Mouse (Mus musculus) layer of hippocampus, adult 9-10 months (tissue): ENCODE measurements around the gene Ms4a5.
"Not testable (repeated sequence)": the region's sequence is repeated elsewhere in the genome, so short reads cannot be mapped to it uniquely, and the experiment has no call there.

Experiments used
- DNase-seq: peaks from one replicate; pipeline ENCODE4 v3.0.0; 2022; ENCODE audit warnings: low spot score

The Ms4a5 gene

DNA sequence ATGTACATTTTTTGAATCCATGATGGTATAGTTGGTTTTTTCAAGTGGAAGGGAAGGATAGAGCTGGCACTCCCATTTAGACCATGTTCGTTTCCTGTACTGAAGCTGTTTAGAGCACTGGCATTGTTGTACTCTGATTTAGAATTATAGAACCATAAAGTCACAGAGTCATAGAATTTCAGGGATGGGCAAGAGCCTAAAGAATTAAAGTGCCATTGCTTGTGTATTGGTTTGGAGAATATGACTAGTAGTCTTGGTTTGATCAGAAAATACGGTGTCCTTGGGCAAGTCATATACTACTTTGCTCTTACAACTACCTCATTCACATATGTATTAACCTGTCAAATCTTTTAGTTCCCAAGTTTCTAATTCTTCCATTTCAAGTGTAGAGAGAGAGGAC is at the start of gene Ms4a5:
TSS of gene Ms4a5 (minus strand) at position 101 of the 400 bp plus-strand sequence.
- DNase-seq = no peak

DNA sequence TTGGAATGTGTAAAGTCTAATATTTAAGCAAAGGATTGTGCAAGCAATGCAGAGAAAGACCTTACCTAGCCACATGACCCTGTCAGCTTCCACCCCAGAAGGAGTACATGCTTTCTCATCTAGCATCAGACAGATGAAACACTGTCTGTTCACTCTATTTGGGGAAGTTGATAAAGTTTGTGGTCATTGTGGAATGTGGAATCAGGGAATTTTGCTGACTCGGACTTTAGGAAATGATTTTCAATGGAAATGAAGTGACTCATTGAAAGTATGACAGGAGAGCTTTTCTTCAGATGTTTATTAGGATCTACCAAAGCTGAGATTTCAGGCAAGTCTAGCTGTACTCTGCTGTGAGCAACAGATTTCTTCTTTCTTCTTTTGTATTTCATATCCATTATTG is 37.5 kb upstream of the Ms4a5 start:
- DNase-seq = no peak

DNA sequence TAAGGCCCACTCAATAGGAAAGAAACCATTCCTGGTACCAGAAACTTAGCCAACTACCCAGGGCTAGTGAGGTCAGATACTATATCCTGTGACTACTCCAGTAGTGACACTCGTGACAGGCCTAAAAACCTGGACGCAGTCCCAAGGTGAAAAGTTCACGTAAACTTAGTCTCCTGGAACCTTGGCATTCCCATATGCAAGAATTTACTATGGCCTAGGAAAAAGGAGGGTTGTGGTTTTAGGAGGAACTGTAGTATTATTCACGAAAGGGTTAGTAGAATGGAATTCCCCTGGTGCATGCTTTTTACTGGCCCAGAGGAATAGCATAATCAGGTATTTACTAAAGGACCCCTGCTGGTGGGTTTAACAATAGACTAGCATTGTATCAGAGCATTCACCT is 33.1 kb upstream of the Ms4a5 start:
- DNase-seq = no peak

DNA sequence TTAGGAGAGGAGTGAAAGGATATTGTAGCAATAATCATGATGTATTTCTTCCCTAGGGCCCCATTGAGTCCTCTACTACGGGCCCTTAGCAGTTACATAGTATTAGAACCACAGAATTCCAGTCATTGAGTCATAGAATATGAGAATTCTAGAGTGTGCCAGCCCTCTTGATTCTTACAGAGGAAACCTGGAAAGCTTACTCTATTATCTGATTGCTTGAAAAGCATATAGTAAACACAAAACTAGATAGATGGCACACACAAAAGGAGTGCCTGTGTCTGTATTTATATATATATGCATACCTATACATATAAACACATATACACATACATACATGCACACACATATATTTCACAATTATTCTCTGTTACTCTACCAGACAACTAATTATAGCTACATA is 30.7 kb upstream of the Ms4a5 start, which contains the start of gene Ms4a14:
TSS of gene Ms4a14 (minus strand) at position 101 of the 400 bp plus-strand sequence.
- no peak for DNase-seq

- no peak for DNase-seq
Measured at GRCm38 (mm10) chr19:11308888-11309287, 25.2 kb upstream of the Ms4a5 start.

DNA sequence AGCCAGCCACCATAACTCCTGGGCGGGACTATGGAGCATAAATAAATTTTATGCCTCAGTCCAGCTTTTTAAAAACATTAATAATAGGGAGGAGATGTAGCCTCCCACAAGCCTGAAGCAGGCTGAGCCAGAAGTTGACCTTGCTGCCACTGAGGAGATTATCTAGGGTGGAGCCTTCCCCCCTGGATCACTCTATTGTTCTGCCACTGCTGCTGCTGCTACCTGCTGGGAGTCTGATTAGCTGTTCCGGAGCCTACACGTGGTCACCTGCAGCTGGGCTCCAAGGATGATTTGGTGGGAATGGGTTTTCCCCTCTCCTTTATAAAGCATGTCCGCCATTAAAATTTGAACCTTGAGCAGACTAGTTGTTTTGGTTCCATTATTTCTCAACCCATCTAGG is 15.9 kb upstream of the Ms4a5 start:
- DNase-seq = not testable (repeated sequence)

GRCm38 (mm10) chr19:11298939-11299338 is 15.3 kb upstream of the Ms4a5 start:
- no peak for DNase-seq

DNA sequence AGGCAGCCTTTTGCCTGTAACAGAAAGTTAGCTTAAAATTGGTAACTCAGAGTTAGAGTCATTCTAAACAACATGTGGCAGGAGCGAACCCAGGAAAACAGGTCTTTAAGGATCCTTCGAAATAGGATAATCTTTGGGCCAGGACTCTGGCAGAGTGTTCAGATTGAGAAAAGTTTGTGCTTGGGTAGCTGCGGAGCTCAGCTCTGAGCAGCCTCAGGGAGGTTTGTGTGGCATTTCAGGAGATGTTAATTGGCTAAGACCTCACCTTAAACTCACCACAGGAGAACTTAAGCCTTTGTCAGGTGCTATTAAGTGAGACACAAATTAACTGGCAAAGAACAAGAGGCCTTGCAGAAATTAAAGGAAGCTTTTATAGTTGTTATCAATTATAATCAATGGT is 9.9 kb upstream of the Ms4a5 start:
- DNase-seq = not testable (repeated sequence)

DNA sequence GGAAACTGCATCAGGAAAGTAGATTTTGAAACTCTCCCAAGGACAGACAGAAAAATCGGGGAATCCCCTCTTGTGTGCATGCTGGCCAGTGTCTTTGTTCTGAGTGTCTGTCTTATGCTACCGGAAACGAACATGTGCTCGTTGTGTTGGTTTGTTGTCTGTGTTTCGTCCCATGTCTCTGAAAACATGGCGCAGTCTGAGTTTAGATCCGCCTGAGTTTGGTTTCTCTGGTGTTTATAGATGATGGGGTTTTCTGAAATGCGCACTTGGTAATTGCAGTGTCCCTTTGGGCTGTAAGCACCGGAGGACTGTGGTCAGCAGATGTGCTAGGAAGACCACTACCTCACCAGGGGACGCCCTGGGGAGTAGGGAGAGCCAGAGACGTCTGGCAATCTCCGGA is 9.3 kb upstream of the Ms4a5 start:
- no peak for DNase-seq

DNA sequence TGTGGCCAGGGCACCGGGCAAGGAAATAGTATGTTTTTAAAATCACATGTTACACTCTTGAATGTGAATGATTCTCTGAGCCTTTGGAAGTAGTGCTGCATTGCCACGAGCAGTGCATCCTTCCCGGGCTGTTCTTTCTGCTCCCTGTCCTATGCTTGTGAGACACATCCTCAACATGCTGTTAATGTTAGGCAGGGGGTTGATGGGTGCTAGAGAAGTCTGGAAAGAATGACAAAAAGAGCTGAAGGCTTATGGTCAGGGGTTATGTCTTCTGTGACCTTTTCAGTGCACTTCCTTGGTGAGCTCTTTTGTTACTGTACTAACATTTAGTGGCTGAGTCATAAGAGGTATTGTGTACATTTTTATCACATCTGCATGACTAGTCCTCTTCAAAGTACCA is 3.5 kb downstream of the Ms4a5 start:
- DNase-seq = no peak

DNA sequence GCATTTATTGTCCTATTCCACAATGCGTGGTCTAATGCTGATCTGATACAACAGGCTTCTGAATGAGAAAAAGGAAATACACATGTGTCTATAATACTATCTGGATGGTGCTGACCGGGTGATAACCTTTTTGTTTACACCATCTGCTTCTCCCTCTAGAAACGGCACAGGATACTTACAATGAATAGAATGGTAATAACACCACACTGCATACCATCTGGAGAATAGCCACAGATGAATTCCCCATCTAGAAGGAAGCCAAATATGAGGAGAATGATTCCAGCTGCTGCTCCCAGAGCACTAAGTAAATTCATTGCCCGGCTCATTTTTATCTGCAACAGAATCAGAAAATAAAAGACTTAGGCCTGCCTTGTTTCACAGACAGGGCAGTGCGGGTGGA is 7.2 kb downstream of the Ms4a5 start:
- no peak for DNase-seq

GRCm38 (mm10) chr19:11266956-11267355 is 16.7 kb downstream of the Ms4a5 start:
- no peak for DNase-seq

GRCm38 (mm10) chr19:11266052-11266845 is 17.4 kb downstream of the Ms4a5 start, which contains the start of gene Ms4a1:
Gene Ms4a1, minus strand, starts transcription at chr19:11266241.
- DNase-seq = no peak

DNA sequence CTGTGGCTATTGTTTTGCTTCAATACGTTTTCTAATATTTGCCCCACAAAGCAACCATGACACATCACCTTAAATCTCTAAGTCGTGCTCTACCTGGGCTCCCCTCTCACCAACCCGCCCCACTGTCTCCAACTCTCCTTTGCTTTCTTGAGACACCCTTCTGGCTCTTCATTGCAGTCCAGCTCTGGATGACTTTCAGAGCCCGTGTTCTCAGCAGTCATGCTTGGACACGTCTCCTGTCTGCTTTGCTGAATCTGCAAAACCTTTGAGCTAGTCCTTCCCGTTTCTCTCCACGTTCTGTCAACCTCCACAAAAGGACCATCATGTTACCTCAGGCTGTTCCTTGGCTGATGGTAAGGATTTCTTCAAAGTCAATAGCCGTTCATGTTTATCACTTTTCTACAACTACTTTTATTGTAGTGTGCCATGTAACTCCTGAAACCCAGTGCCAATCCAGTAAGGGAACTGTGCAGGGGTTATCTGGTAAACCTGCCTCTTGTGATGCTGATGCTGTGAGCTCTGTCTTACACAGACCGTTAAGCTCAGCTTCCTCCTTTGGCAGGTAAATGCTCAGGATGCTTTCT is 19.0 kb downstream of the Ms4a5 start:
- no peak for DNase-seq

DNA sequence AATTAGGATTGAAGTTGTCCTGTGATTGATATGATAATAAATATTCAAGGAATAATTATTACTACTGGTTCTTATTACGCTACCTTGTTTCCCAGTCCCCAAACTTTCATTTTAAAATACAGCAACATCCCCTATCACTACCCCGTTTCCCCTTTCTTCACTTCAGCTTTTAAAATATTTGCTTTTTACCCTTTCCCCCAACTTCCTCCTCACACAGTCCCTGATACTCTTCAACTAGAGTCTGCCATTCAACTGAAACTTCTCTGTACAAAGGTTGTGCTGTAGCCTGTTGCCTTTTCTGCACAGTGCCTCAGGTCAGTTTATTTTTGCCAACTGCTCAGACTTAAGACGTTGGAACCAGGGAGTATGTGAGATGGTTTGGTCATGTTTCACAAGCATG is 20.1 kb downstream of the Ms4a5 start:
- no peak for DNase-seq

DNA sequence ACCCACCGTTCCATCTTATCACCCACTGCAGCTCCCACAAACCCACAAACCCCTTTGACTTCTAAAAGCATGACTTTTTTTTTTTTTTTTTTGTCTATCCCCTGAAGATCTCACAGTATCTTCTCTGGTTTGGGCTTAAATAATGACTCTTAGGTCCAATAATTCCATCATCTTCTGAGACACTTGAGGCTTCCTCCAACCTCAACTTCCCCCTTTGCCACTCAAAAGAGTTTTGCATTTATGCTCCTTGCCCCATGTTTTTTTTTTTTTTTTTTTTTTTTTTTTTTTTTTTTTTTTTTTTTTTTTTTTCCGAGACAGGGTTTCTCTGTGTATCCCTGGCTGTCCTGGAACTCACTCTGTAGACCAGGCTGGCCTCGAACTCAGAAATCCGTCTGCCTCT is 20.7 kb downstream of the Ms4a5 start:
- DNase-seq = not testable (repeated sequence)

DNA sequence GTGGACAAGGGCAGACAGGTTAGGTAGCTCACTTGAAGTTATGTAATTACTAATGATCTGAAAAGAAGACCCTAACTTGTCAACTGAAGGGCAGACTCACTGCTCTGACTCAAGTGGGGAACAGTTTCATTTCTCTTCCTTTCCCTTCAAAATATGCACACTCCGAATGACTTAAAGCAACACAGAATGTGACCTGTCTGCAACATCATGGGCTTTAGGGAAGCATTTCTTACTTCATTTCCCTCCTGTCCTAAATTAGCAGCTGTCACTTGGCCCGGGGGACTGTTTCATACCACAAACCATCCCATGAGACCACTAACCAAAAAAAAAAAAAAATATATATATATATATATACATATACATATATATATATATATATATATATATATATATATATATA is 22.2 kb downstream of the Ms4a5 start:
- no peak for DNase-seq

- peak; percentile 2 for DNase-seq
Measured at GRCm38 (mm10) chr19:11244230-11244629, 39.4 kb downstream of the Ms4a5 start.

DNA sequence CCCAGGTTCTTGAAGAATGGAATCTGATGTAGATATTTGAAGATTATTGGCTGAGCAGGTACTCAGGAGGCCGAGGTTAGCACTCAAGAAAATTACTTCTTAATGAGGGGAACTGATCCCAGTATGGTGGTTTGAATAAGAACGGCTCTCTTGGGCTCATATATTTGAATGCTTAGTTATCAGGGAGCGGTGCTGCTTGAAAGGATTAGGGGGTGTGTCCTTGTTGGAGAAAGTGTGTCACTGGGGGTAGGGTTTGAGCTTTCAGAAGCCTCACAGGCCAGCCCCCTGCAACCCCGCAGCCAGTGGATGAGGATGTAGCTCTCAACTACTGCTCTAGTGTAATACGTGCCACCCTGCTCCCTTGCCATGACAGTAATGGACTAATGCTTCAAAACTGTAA is 41.1 kb downstream of the Ms4a5 start:
- DNase-seq = no peak

GRCm38 (mm10) chr19:11235820-11236219 is 47.9 kb downstream of the Ms4a5 start:
- no peak for DNase-seq

- DNase-seq = no peak
Measured at GRCm38 (mm10) chr19:11234921-11235735, 48.5 kb downstream of the Ms4a5 start.

GRCm38 (mm10) chr19:11234244-11234643 is 49.4 kb downstream of the Ms4a5 start:
- no peak for DNase-seq

DNA sequence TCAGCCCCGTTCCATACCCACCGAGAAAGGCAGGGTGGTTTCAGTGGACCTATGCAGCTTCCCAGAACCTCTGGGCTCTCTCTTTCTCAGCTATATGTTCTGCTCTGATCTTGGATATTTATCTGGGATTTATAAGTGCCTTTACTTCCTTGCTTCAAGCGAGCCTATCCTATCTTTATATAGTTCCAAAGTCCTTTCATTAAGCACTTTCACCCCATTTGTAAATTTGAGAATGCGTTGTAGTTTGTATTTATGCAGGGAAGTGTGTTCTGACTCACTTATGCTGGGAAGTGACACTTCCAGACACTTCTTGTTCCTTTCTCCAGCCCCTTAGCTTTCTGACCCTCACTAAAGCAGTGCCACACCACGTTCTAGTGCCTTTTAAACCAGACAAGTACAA is 51.3 kb downstream of the Ms4a5 start, which contains the start of gene Ms4a12:
TSS of gene Ms4a12 (minus strand) at position 101 of the 400 bp plus-strand sequence.
- DNase-seq = no peak
